Mouse (Mus musculus) left cerebral cortex, adult 11 months (tissue): ENCODE results near the gene Snx10.
"Not testable (repeated sequence)": the region's sequence is repeated elsewhere in the genome, so short reads cannot be mapped to it uniquely, and the experiment has no call there.

Experiments
- DNase-seq: peaks from one replicate; pipeline ENCODE4 v3.0.0; 2022; ENCODE audit warnings: low spot score

Gene Snx10

GRCm38 (mm10) chr6:51523807-51524320, at the start of gene Snx10:
Gene Snx10, plus strand, starts transcription at chr6:51523901.
- peak; percentile 18 for DNase-seq

GRCm38 (mm10) chr6:51479136-51479731, 44.5 kb upstream of the Snx10 start:
- no peak for DNase-seq

- DNase-seq: no peak
Observed at GRCm38 (mm10) chr6:51481548-51481947, 42.2 kb upstream of the Snx10 start.

GRCm38 (mm10) chr6:51483861-51484260, 39.8 kb upstream of the Snx10 start:
- DNase-seq: no peak

GRCm38 (mm10) chr6:51484556-51484955, 39.1 kb upstream of the Snx10 start:
- DNase-seq: not testable (repeated sequence)

GRCm38 (mm10) chr6:51485646-51486045, 38.1 kb upstream of the Snx10 start:
- no peak for DNase-seq

GRCm38 (mm10) chr6:51486076-51486710, 37.5 kb upstream of the Snx10 start:
- no peak for DNase-seq

- DNase-seq: no peak
Observed at GRCm38 (mm10) chr6:51486731-51487130, 37.0 kb upstream of the Snx10 start.

GRCm38 (mm10) chr6:51489787-51490186, 33.9 kb upstream of the Snx10 start:
- DNase-seq: no peak

- DNase-seq: no peak
Observed at GRCm38 (mm10) chr6:51497321-51498111, 26.2 kb upstream of the Snx10 start.

GRCm38 (mm10) chr6:51505671-51506070, 18.0 kb upstream of the Snx10 start:
- DNase-seq: no peak

GRCm38 (mm10) chr6:51507556-51507955, 16.1 kb upstream of the Snx10 start:
- no peak for DNase-seq

- peak; percentile 57 for DNase-seq
Observed at GRCm38 (mm10) chr6:51508750-51509648, 14.7 kb upstream of the Snx10 start.

- no peak for DNase-seq
Observed at GRCm38 (mm10) chr6:51510094-51510493, 13.6 kb upstream of the Snx10 start.

- DNase-seq: no peak
Observed at GRCm38 (mm10) chr6:51510946-51511345, 12.8 kb upstream of the Snx10 start.

- DNase-seq: no peak
Observed at GRCm38 (mm10) chr6:51513745-51514144, 10.0 kb upstream of the Snx10 start.

GRCm38 (mm10) chr6:51514860-51515259, 8.8 kb upstream of the Snx10 start:
- DNase-seq: no peak

GRCm38 (mm10) chr6:51523310-51523709, 391 bp upstream of the Snx10 start:
- no peak for DNase-seq

- no peak for DNase-seq
Observed at GRCm38 (mm10) chr6:51524321-51524931, 725 bp downstream of the Snx10 start.

- DNase-seq: no peak
Observed at GRCm38 (mm10) chr6:51525001-51525400, 1.3 kb downstream of the Snx10 start.

- DNase-seq: no peak
Observed at GRCm38 (mm10) chr6:51529457-51529856, 5.8 kb downstream of the Snx10 start.
